Mouse (Mus musculus): ENCODE results near the gene Tmem209.

- TF ChIP-seq CTCF (IDR thresholded peaks at IDR 0.05 in 2 of 3, conservative IDR thresholded peaks at IDR 0.05 in 1 of 3; ENCODE audit: control insufficient read depth in 1 of 3, insufficient read depth in 1 of 3, low read depth in 2 of 3, low read length in 3 of 3, poor library complexity in 1 of 3, severe bottlenecking in 1 of 3) (no peak), GATA1 (IDR thresholded peaks at IDR 0.05; ENCODE audit: low read depth, low read length) (no peak), E2F4 (IDR thresholded peaks at IDR 0.05; ENCODE audit: borderline replicate concordance, low read depth, low read length) (no peak), EP300 (IDR thresholded peaks at IDR 0.05; ENCODE audit: low read depth in 1 of 2, low read length in 2 of 2) (no peak), POLR2A (IDR thresholded peaks at IDR 0.05; ENCODE audit: control insufficient read depth in 1 of 2, insufficient read depth in 1 of 2, low read depth in 1 of 2, low read length in 2 of 2, poor library complexity in 1 of 2) (no peak), UBTF (IDR thresholded peaks at IDR 0.05; ENCODE audit: borderline replicate concordance, insufficient read depth, low read depth, low read length) (no peak), HCFC1 (IDR thresholded peaks at IDR 0.05; ENCODE audit: low read depth, low read length) (no peak), ETS1 (IDR thresholded peaks at IDR 0.05; ENCODE audit: low read depth, low read length) (no peak), USF1 (IDR thresholded peaks at IDR 0.05; ENCODE audit: low read depth, low read length) (no peak)
These were observed 37.1 kb upstream of the Tmem209 start for GRCm38 (mm10) chr6:30546571-30547273.
